Mouse (Mus musculus): ENCODE results near the gene F2rl2.

GRCm38 (mm10) chr13:95679491-95679941 is 17.1 kb upstream of the F2rl2 start:
- no peak for TF ChIP-seq CTCF (IDR thresholded peaks at IDR 0.05; ENCODE audit: insufficient read depth, low read depth, low read length)
- TF ChIP-seq POLR2A (IDR thresholded peaks at IDR 0.05; ENCODE audit: insufficient read depth, low read depth, low read length): no peak

All from olfactory bulb, adult 2 months (tissue).